Mouse (Mus musculus) adrenal gland, postnatal 14 days (tissue): ENCODE data around the gene Gimap7. TPM values are rescaled to one million over a fixed set of nuclear protein-coding genes. Genes with fewer than 3 reads are reported as not detected.
A peak's percentile ranks its signal among the peaks of the same experiment; 100 is the strongest.
"Not testable (repeated sequence)": the region's sequence is repeated elsewhere in the genome, so short reads cannot be mapped to it uniquely, and the experiment has no call there.

ENCODE experiments used
- DNase-seq: peaks from one replicate; pipeline ENCODE4 v3.0.0; 2021; ENCODE audit warnings: mixed read lengths
- long read RNA-seq, 2 experiments: library from polyadenylated mRNA; stranded (forward); transcript quantifications; one replicate each; pipeline ENCODE4 v2.0.0; 2021
- total RNA-seq: library from RNA; stranded (reverse); gene quantifications from 2 replicates; pipeline ENCODE4 v1.2.3, GENCODE M21; 2021

Gimap7 gene
- 0.63 and 3.8 TPM in 2 replicates for total RNA-seq
- long read RNA-seq, experiment 1, partial matches to known transcripts, result 0 of 1 reads
- long read RNA-seq, experiment 1, other reads (novel, unspliced or antisense), result 0 of 1 reads
- long read RNA-seq, experiment 2, result 0 reads

GRCm38 (mm10) chr6:48718455-48718854 is at the start of gene Gimap7, which contains the start of gene Gm28053:
Gene Gimap7 (plus strand): TSS chr6:48718621.
Gene Gm28053 (plus strand): TSS chr6:48718607.
- DNase-seq, result no peak

- no peak for DNase-seq
Observed at GRCm38 (mm10) chr6:48669446-48669969, 48.9 kb upstream of the Gimap7 start.

GRCm38 (mm10) chr6:48674291-48675058 is 43.9 kb upstream of the Gimap7 start:
- no peak for DNase-seq

GRCm38 (mm10) chr6:48675400-48675930 is 43.0 kb upstream of the Gimap7 start:
- no peak for DNase-seq

- peak; percentile 54 for DNase-seq
Observed at GRCm38 (mm10) chr6:48675931-48676859, 42.2 kb upstream of the Gimap7 start, which contains the start of gene Gimap9. Gene Gimap9 (plus strand): TSS chr6:48676129.

GRCm38 (mm10) chr6:48676860-48677415 is 41.5 kb upstream of the Gimap7 start:
- DNase-seq, result no peak

- no peak for DNase-seq
Observed at GRCm38 (mm10) chr6:48677492-48678345, 40.7 kb upstream of the Gimap7 start.

GRCm38 (mm10) chr6:48678391-48678790 is 40.0 kb upstream of the Gimap7 start:
- DNase-seq, result no peak

- no peak for DNase-seq
Observed at GRCm38 (mm10) chr6:48679701-48680100, 38.7 kb upstream of the Gimap7 start.

- no peak for DNase-seq
Observed at GRCm38 (mm10) chr6:48680421-48680820, 38.0 kb upstream of the Gimap7 start.

GRCm38 (mm10) chr6:48681472-48682090 is 36.8 kb upstream of the Gimap7 start:
- no peak for DNase-seq

- no peak for DNase-seq
Observed at GRCm38 (mm10) chr6:48682271-48682670, 36.1 kb upstream of the Gimap7 start.

- DNase-seq, result not testable (repeated sequence)
Observed at GRCm38 (mm10) chr6:48683263-48683821, 35.1 kb upstream of the Gimap7 start.

GRCm38 (mm10) chr6:48684319-48684718 is 34.1 kb upstream of the Gimap7 start, which contains the start of gene Gimap4:
Gene Gimap4 (plus strand): TSS chr6:48684549.
- DNase-seq, result no peak

GRCm38 (mm10) chr6:48684806-48685205 is 33.6 kb upstream of the Gimap7 start:
- DNase-seq, result no peak

GRCm38 (mm10) chr6:48685251-48685650 is 33.2 kb upstream of the Gimap7 start:
- DNase-seq, result no peak

GRCm38 (mm10) chr6:48685694-48686665 is 32.4 kb upstream of the Gimap7 start:
- DNase-seq, result no peak

GRCm38 (mm10) chr6:48687077-48687476 is 31.3 kb upstream of the Gimap7 start:
- no peak for DNase-seq

- no peak for DNase-seq
Observed at GRCm38 (mm10) chr6:48689320-48689719, 29.1 kb upstream of the Gimap7 start.
